Mouse (Mus musculus) lung, postnatal 0 days (tissue): ENCODE results near the gene Cybrd1. TPM values are rescaled to one million over a fixed set of nuclear protein-coding genes. Genes with fewer than 3 reads are reported as not detected.

Experiments used
- ATAC-seq: fragments of 200-750 bp; cut with Nextera tagmentation; 2 replicates; pipeline ENCODE4 v1.8.0; 2017; ENCODE audit warnings: moderate library complexity
- DNase-seq: peaks from one replicate; pipeline ENCODE4 v3.0.0-alpha.2; 2016; ENCODE audit warnings: low spot score
- H3K27ac ChIP-seq: fragments of 300-500 bp; sonication (generic); 2 replicates; pipeline ENCODE4 v1.5.1; 2014; ENCODE audit warnings: antibody characterized with exemption, mild to moderate bottlenecking, low read length, mixed read lengths
- H3K27me3 ChIP-seq: fragments of 300-500 bp; sonication (generic); replicated peaks from 2 replicates; pipeline ENCODE4 v1.6.1; 2014; ENCODE audit warnings: low read length, mixed read lengths; ENCODE audit not compliant: insufficient read depth
- H3K36me3 ChIP-seq: fragments of 300-500 bp; sonication (generic); 2 replicates; pipeline ENCODE4 v1.6.1; 2014; ENCODE audit warnings: low read length, mixed read lengths; ENCODE audit not compliant: insufficient read depth
- H3K4me1 ChIP-seq: fragments of 300-500 bp; sonication (generic); 2 replicates; pipeline ENCODE4 v1.6.1; 2014; ENCODE audit warnings: antibody characterized with exemption, low read depth, low read length, mixed read lengths; ENCODE audit not compliant: insufficient read depth
- H3K4me2 ChIP-seq: fragments of 300-500 bp; sonication (generic); replicated peaks from 2 replicates; pipeline ENCODE4 v1.6.1; 2014; ENCODE audit warnings: low read depth, mild to moderate bottlenecking, low read length, moderate library complexity, mixed read lengths
- H3K4me3 ChIP-seq: fragments of 300-500 bp; sonication (generic); 2 replicates; pipeline ENCODE4 v1.5.1; 2014; ENCODE audit warnings: low read depth, low read length
- H3K9ac ChIP-seq: fragments of 300-500 bp; sonication (generic); replicated peaks from 2 replicates; pipeline ENCODE4 v1.6.1; 2014; ENCODE audit warnings: low read depth, mild to moderate bottlenecking
- H3K9me3 ChIP-seq: fragments of 300-500 bp; sonication (generic); 2 replicates; pipeline ENCODE4 v1.6.1; 2016; ENCODE audit warnings: low read length, mixed read lengths
- CTCF ChIP-seq: IDR thresholded peaks from 2 replicates; pipeline ENCODE4 v1.5.1; 2016; ENCODE audit warnings: antibody characterized with exemption, mild to moderate bottlenecking
- EP300 ChIP-seq: IDR thresholded peaks from 2 replicates; pipeline ENCODE4 v1.6.1; 2016; ENCODE audit warnings: antibody characterized with exemption, mild to moderate bottlenecking, control low read depth
- WGBS: fragments of 180-500 bp; shearing (Covaris S2); extraction: QIAGEN DNeasy Blood & Tissue Kit; methylation state at CpG from one replicate; pipeline ENCODE4 v1.1.7; 2014; 5-methylcytosine and 5-hydroxymethylcytosine counted together
- polyA plus RNA-seq: library from polyadenylated mRNA; unstranded; fragments of >200 nt; fragmentation: Nextera tagmentation; extraction: Ambion mirVana; gene quantifications from 2 replicates; pipeline ENCODE4 v1.2.1, GENCODE M21; 2015

Gene Cybrd1
- polyA plus RNA-seq, 1 experiment from 2014 or later, result 4.5 TPM

DNA sequence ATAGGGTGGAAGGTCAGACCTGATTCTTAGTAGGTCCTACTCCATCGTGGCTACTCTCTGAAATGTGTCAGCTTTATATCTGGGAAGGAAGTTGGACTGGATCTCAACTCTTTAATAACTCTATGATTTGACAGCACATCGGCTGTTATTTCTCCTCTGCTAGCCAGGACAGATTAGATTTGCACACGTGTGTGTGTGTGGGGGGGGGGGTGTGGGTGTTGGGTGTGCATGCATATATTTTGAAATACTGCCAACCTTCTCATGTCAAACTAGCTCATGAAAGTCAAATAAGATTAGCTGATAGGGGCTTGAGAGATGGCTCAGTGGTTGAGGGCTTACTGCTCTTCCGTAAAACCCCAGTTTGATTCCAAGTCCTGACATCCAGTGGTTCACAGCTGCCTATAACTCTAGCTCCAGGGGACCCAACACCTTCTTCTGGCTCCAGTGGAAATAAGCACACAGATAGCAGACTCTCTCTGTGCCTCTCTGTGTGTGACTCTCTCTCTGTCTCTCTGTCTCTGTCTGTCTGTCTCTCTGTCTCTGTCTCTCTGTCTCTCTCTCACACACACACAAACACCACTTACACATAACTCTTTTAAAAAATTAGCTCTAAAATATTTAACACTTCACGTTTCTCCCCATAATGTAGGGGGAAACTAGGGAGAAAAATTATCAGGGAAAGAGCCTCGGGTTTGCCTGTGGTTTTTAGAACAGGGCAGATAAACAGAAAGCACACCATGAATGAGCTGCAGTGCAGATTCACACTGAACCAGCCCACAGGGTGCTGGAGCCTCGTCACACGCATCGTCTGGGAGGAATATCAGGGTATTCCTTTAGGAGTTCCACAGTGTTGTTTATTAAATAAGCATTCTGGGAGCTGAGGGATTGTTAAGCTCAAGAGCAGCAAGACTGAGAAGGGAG lies 58.9 kb downstream of the Cybrd1 start:
- Histone ChIP-seq H3K4me2 (no peak overlapping the region), H3K4me3 (no peak overlapping the region), H3K9me3 (no peaks in the 10 kb centered on the region), H3K27me3 (no peaks in the 10 kb centered on the region), H3K36me3 (no peaks in the 10 kb centered on the region), H3K4me1 (no peaks in the 10 kb centered on the region), H3K27ac (no peak overlapping the region), H3K9ac (no peak overlapping the region)
- ATAC-seq, result no peak
- no peak for DNase-seq
- 41% methylated on average over 9 of the region's 9 CpGs for WGBS
- TF ChIP-seq CTCF (no peak), EP300 (no peak)

DNA sequence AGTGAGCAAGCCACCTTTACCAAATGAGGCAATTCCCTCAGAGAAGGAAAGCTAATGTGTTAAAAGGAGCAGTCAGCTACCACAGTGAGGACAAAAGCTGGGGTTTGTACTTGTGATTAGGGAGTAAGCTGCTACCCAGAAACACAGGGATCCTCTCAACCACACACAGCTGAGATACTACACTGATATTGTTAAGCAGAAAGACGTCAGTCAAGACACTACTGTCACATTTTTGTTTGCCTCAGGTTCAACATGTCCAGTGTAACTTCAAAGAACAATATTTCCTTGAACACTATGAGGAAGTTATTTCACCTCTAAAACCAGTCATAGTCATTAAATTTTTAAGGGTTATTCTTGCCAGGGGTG lies 59.5 kb downstream of the Cybrd1 start:
- H3K4me3 ChIP-seq, result no peak overlapping the region
- H3K27me3 ChIP-seq, result no peaks in the 10 kb centered on the region
- DNase-seq (no peak), ATAC-seq (no peak)
- no peaks in the 10 kb centered on the region for H3K4me1 ChIP-seq
- no peaks in the 10 kb centered on the region for H3K36me3 ChIP-seq
- no peak for TF ChIP-seq CTCF
- H3K27ac ChIP-seq, result no peak overlapping the region
- H3K9ac ChIP-seq, result no peak overlapping the region
- 41% methylated on average over 1 of the region's 1 CpGs for WGBS
- no peaks in the 10 kb centered on the region for H3K9me3 ChIP-seq
- no peak overlapping the region for H3K4me2 ChIP-seq

DNA sequence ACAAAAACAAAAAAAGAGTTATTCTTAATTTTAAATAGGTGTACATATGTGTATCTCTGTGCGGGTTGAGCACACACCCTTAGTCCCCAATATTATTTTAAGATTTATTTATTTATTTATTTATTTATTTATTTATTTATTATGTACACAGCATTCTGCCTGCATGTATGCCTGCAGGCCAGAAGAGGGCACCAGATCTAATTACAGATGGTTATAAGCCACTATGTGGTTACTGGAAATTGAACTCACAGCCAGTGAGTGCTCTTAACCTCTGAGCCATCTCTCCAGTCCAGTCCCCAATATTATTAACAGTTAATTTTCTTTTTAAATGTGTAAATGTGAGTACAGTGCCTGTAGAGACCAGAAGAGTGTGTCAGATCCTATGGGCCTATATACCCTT lies 60.0 kb downstream of the Cybrd1 start:
- TF ChIP-seq CTCF (no peak), EP300 (no peak)
- WGBS, result 97% methylated on average over 1 of the region's 1 CpGs
- H3K9ac ChIP-seq, result no peak overlapping the region
- H3K27ac ChIP-seq, result no peak overlapping the region
- H3K4me3 ChIP-seq, result no peak overlapping the region
- H3K9me3 ChIP-seq, result no peaks in the 10 kb centered on the region
- DNase-seq, result no peak
- H3K36me3 ChIP-seq, result no peaks in the 10 kb centered on the region
- H3K27me3 ChIP-seq, result no peaks in the 10 kb centered on the region
- H3K4me1 ChIP-seq, result no peaks in the 10 kb centered on the region
- no peak overlapping the region for H3K4me2 ChIP-seq
- no peak for ATAC-seq

- no peak overlapping the region for H3K9ac ChIP-seq
- no peak overlapping the region for H3K4me3 ChIP-seq
- no peaks in the 10 kb centered on the region for H3K27me3 ChIP-seq
- H3K27ac ChIP-seq, result no peak overlapping the region
- no peak overlapping the region for H3K4me2 ChIP-seq
- no peaks in the 10 kb centered on the region for H3K9me3 ChIP-seq
- 73% methylated on average over 10 of the region's 10 CpGs for WGBS
- no peaks in the 10 kb centered on the region for H3K4me1 ChIP-seq
- DNase-seq (no peak), ATAC-seq (no peak)
- no peaks in the 10 kb centered on the region for H3K36me3 ChIP-seq
- no peak for TF ChIP-seq EP300
- TF ChIP-seq CTCF, result no peak
These were observed 62.0 kb downstream of the Cybrd1 start for GRCm38 (mm10) chr2:71179716-71180115.

- TF ChIP-seq CTCF, result no peak
- TF ChIP-seq EP300, result no peak
- H3K9me3 ChIP-seq, result no peaks in the 10 kb centered on the region
- H3K9ac ChIP-seq, result no peak overlapping the region
- no peak overlapping the region for H3K4me3 ChIP-seq
- DNase-seq (no peak), ATAC-seq (no peak)
- H3K4me2 ChIP-seq, result no peak overlapping the region
- no peak overlapping the region for H3K27ac ChIP-seq
- no peaks in the 10 kb centered on the region for H3K36me3 ChIP-seq
- 45% methylated on average over 8 of the region's 8 CpGs for WGBS
- H3K4me1 ChIP-seq, result no peaks in the 10 kb centered on the region
- H3K27me3 ChIP-seq, result no peaks in the 10 kb centered on the region
These were observed 63.0 kb downstream of the Cybrd1 start for GRCm38 (mm10) chr2:71180566-71181217.

DNA sequence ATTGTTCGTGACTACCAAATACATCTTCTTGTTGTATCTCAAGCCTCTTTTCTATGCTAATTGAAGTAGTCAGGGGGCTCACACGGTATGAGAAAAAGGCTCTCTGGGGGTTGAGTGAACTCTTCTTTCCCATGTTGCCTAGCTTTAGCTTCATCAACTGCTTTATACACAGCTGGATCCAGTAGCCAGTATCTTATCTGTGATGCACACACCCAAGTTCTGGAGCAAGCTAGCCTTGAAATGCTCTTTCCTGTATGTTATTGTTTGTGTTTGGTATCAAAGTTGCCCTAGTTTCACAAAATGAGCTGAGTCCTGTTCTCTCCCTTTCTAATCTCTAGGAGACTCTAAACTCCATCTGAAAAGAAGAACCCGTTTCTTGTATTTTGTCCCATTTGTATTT lies 70.2 kb downstream of the Cybrd1 start:
- H3K9me3 ChIP-seq, result no peaks in the 10 kb centered on the region
- DNase-seq (no peak), ATAC-seq (no peak)
- WGBS, result 64% methylated on average over 3 of the region's 3 CpGs
- H3K27me3 ChIP-seq, result no peaks in the 10 kb centered on the region
- H3K4me2 ChIP-seq, result no peak overlapping the region
- no peak overlapping the region for H3K4me3 ChIP-seq
- no peak overlapping the region for H3K9ac ChIP-seq
- no peak for TF ChIP-seq EP300
- no peak for TF ChIP-seq CTCF
- H3K36me3 ChIP-seq, result no peaks in the 10 kb centered on the region
- no peaks in the 10 kb centered on the region for H3K4me1 ChIP-seq
- no peak overlapping the region for H3K27ac ChIP-seq
